Mouse (Mus musculus): ENCODE measurements around the gene Pkp2.
A peak's percentile ranks its signal among the peaks of the same experiment; 100 is the strongest.
"Not testable (repeated sequence)": the region's sequence is repeated elsewhere in the genome, so short reads cannot be mapped to it uniquely, and the experiment has no call there.

The Pkp2 gene

GRCm38 (mm10) chr16:16213079-16213760, at the start of gene Pkp2:
Gene Pkp2 (plus strand): TSS chr16:16213318.
- DNase-seq (ENCODE audit: low read depth) = peak; percentile 32

DNA sequence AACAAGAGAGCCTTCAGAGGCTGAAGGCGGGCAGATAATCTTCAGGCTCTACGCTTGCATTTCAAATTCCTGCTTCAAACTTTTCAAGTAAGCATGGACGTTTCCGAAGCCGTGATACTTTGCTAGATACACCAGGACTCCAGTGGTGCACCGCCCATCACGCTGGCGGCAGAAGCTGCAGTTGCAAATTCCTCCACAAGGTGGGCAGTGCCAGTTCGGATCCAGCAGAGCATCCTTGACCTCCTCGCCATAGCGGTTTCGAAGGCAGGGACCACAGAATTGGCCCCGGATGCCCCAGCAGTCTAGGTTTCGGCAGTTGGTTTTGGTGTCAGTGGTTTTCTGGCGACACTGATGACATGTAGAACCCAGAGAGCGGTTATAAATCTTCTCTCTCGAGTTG, 15.7 kb upstream of the Pkp2 start:
- DNase-seq (ENCODE audit: low read depth) = no peak

- not testable (repeated sequence) for DNase-seq (ENCODE audit: low read depth)
Measured at GRCm38 (mm10) chr16:16201991-16202390, 11.1 kb upstream of the Pkp2 start.

GRCm38 (mm10) chr16:16204648-16205047, 8.5 kb upstream of the Pkp2 start:
- DNase-seq (ENCODE audit: low read depth) = no peak

DNA sequence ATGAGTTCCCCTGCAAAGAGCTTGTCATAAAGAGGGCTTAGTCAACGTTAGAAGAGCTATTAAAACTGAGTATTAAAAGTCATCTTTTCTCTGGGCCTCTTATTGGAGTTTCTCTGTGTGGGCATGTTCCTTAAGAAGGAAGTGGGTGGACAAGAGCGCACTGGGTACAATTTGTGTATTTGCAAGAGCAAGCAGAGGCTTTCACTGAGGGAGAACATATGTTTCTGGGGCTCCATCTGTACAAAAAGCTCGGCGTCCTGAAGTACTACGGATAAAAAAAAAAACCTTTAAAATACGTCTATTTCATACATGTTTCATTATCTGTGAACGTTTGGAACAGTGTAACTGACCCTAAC, 417 bp upstream of the Pkp2 start:
- no peak for DNase-seq (ENCODE audit: low read depth)

DNA sequence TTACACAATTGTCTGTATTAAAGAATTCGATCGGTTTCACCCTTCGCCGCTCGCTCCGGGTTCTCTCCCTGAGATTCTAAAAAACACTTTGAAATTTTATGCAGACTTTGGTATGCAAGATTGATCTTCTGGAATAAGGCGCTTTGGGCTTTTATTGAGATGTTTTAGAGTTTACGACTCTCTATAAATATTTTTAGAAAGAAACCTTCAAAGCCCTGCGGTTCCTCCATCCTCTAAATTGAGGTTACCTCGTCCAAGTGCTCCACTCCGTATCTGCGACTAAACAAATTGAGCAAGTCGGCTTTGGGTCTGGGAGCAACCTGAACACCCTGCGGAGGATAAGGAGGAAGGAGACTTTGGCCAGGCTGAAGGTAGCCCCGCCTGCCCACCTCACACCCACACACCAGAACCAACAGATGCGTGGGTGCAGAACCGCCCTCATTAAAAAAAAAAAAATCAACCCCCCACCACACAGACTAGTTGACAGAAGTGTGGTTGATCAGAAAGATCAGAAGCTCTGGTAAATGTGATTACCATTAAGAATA, 715 bp downstream of the Pkp2 start:
- DNase-seq (ENCODE audit: low read depth) = no peak

DNA sequence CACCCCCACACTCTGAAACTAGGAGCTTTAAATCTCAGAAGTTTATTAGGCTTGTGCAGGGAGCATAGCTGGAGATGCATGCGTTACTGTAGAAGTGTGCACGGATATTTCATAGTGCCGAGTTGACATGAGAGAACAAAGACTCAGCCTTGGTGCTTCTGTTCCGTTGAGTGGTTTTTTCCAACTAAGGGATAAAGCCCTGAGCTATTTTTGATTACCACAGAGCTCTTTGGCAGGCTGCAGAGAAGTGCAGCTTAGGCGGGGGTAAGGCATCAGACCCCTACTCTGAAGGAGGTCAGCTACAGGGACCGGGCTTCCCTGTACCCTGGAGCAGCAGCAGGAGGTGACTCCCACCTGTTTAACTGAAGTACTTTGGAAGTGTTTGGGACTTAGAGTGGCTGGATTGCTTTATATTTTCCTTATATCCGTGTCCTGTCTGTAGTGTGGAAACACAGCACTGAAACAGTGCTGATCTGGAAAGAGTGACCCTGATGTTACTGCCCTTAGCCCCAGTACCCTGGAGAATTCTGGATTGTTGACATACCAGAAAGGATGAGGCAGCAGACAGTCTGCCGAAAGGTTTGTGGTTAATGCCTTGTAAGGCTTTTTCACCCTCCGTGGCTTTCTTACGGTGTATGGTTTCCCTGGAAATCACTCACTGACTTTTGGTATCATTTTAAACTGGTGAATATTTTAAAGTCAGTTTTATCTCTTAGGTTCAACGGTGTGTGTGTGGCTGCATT, 2.7 kb downstream of the Pkp2 start:
- no peak for DNase-seq (ENCODE audit: low read depth)

DNA sequence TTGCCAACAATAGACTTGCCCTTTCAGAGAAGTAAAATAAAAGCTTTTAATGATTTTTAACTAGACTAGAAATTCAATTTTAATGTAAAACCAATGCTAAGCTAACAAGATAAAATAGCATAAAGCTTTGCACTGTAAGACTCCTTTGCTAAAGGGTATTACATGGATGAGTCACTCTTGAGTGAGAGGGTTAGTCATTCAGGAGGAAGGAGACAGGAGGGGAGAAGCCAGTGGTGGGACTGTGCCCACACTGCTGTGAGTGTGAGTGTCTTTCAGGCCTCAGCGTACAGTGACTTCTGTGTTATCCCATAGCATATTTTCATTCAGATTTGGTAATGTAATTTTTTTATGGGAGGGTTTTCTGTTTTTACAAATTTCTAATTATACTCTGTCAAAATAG, 3.8 kb downstream of the Pkp2 start:
- DNase-seq (ENCODE audit: low read depth) = no peak

DNA sequence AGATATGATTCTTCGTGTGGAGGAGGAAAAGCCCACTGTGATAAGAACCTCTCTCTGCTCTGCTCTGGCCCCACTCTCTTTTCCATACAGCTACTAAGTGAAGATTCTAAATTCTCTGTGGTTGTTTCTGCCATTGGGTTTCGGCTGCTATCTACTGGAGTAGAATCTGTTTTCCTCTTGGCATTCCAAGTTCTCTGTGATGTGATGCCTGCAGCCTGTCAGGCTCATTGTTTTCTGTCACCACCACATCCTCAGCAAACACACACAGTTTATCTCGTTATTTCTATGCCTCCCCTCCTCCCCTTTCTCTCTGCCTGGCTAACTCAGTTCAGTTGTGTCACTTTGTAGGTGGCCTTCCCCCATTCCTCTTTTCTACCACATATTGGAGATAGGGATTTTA, 6.7 kb downstream of the Pkp2 start:
- DNase-seq (ENCODE audit: low read depth) = no peak

- no peak for DNase-seq (ENCODE audit: low read depth)
Measured at GRCm38 (mm10) chr16:16222651-16223050, 9.5 kb downstream of the Pkp2 start.

DNA sequence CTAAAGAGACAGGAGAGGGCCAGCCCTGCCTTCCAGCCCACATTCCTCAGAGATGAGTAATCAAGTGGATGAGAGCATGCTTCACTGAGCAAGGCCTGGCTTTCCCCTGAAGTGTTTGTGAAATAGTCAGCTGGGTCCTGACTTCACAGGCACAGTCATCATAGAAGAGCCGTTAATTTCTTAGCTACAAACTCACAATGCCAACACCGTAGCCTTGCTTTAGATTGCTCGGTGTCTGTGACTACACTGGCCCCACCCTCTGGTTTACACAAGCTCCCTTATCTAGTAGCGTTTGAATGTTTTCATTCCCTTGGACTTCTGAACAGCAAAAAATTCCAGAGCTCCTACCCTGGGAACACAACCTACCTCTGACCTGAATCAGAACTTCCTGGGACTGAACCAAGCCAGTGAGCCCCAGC, 11.4 kb downstream of the Pkp2 start:
- DNase-seq (ENCODE audit: low read depth) = no peak

DNA sequence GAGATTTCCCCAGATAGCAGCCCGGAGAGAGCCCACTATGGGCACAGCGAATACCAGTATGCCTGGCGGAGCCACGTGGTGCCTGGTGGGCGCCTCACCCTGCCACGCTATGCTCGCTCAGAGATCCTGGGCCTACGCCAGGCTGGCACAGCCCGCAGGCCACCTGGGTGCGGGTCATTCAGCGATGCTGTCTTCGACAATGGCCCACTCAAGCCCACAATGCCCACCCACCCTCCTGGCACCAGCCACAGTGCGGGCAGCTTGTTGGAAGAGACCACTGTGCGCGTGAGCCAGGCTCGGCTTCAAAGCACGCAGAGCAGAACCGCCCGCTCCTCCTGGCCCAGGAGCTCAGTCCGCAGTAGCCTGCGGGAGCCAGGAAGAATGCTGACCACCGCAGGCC, 12.7 kb downstream of the Pkp2 start:
- no peak for DNase-seq (ENCODE audit: low read depth)

DNA sequence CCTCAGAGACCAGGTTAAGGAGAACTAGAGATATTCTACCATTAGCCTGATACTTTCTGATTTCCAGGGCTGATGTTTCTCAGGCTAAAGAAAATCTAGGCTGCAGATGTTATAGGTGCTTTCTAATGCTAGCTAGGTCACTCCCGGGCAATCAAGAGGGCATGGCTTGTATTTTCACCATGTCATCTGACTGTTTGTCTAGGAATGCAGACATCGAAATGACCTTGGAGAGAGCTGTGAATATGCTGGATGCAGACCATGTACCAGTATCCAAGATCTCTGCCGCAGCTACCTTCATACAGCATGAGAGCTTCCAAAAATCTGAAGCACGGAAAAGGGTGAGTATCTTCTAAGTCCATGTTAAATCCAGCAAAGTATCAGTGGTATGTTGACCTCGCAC, 17.3 kb downstream of the Pkp2 start:
- DNase-seq (ENCODE audit: low read depth) = no peak

- DNase-seq (ENCODE audit: low read depth) = no peak
Measured at GRCm38 (mm10) chr16:16233919-16234318, 20.8 kb downstream of the Pkp2 start.

DNA sequence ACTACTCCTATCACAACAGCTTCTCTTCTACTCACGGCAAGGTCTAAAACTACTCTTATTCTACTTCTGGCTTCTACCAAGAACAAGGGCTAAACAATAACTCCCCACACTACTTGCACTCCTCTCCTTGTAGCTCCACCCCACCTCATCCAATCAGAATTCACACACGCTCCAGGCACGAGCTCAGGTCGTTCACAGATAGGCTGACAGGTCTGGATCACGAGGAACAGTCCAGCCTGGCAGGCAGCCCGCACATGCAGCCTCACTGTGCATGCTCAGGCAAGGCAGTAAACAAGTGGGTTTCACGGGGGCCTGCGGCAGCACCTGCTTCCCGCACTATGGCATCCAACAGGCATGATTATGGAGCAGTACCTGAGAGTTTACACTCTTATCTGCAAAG, 23.6 kb downstream of the Pkp2 start:
- DNase-seq (ENCODE audit: low read depth) = not testable (repeated sequence)

DNA sequence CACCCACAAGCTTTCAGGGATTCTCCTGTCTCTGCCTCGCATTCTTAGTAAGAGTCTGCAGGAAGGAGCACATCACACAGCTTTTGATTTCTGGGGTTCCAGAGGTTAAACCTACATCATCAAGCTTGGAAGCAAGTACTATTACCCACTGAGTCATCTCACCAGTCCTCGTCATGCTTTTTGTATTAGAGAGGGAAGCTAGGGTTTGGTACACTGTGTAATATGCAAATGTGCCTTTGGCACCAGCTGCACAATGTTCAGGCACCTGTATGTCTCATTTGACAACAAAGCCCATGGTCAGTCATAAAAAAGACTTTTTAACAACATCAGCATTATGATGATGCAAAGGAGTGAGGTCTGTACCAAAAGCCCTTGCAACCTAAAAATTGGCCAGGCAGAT, 25.2 kb downstream of the Pkp2 start:
- no peak for DNase-seq (ENCODE audit: low read depth)

GRCm38 (mm10) chr16:16244711-16245110, 31.6 kb downstream of the Pkp2 start:
- no peak for DNase-seq (ENCODE audit: low read depth)

DNA sequence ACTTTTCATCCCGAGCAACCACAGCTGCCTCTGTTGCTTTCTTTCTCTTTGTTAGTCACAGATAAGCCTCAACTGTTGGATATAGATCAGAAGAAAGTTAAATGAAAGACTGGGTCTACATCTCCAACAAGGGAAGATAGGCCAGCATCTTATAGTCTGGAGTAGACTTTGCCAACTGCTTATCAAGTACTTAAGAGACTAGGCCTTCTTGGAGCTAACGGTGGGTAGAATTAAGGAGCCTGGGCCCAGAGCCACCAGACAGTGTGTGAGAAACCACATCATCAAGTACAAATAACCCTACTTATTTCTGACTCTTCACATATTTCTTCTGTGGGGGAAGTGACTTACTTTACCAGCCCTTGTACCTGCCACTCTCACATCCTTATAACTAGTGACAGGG, 37.4 kb downstream of the Pkp2 start:
- DNase-seq (ENCODE audit: low read depth) = peak; percentile 20

DNA sequence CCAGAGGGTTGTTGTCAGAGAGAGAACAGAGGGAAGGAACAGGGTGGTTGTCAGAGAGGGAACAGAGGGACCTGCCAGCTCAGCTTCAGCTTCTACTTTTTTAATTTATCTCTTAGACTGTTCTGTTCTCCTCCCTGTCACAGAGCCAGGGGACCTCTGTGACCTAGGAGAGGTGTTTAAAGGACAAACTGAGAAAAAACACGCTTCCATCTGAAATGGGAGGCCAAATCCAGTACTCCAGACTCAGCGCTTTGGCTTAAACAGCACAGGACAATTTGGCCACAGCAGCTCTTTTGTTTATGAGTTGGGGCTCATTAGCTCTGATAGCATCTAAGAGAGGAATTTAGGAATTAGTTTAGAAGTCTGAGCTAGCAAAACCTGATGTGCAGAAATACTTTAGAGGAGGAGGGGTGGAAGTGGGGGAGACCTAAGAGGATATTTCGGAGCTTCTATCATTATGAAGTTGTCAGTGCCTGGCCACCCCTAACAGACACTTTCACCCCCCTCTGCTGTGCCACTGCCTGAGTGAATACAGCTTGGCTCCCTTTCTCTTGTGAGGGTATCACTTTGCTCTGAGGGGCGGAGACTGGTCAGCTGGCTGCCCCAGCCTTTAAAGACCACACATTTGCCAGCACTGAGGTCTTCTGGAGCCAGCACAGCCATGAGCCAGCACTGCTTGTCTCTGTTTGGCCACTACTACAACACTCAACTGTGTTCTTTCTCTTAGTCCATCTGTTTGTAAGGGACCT, 40.4 kb downstream of the Pkp2 start:
- DNase-seq (ENCODE audit: low read depth) = no peak

DNA sequence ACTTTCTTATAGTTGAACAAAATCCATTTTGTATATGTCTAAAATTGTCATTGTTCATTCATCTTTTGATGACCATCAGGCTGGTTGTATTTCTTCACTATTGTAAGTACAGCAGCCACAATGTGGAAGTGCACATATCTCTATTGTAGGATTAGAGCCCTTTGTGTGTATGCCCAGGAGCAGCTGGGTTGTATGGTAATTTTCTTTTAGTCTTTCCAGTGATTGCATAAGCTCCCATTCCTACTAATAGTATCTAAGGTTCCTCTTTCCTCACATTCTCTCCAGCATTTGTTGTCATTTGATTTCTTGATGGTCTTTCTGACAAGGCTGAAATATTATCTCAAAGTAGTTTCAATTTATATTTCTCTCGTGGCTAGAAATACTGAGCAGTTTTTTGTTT, 42.1 kb downstream of the Pkp2 start:
- DNase-seq (ENCODE audit: low read depth) = no peak

- no peak for DNase-seq (ENCODE audit: low read depth)
Measured at GRCm38 (mm10) chr16:16255874-16256273, 42.8 kb downstream of the Pkp2 start.

DNA sequence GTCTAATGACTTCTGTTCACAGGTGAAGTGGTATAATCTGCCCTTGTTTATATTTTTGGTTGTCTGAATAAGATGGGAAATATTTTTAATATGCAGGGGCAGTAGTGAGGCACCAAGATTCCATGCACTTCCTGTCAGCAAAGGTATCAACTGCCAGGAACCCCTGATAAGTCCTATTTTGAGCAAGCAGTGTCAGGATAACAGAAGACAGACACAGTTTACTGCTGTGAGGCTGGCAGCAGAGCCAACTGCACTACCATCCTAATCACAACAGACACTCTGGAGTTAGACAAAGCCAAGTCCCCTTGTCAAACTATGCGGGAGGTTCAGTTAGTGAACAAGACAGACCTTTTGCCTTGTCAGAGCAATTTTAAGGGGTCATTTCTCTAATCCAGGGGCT, 43.6 kb downstream of the Pkp2 start:
- no peak for DNase-seq (ENCODE audit: low read depth)

DNA sequence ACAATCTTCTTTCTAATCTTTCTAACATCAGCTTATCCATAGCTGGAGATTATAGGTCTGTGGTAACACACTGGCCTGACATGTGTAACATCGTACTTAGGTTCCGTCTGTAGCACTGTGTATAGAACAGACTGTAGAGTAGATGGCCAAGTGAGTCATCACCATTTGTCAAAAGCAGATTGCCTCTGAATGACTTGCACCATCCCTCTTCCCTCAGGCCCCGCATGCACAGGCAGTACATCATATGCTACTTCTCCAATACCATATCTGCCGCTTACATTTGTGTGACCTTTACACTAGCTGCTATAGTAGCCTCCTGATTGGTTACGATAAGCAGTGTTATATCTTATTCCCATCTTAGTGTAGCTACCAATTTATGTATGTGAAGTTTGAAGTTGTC, 47.8 kb downstream of the Pkp2 start:
- no peak for DNase-seq (ENCODE audit: low read depth)
